Comparison of ENCODE assay signal across 9 mouse cellular contexts in the genomic region with DNA sequence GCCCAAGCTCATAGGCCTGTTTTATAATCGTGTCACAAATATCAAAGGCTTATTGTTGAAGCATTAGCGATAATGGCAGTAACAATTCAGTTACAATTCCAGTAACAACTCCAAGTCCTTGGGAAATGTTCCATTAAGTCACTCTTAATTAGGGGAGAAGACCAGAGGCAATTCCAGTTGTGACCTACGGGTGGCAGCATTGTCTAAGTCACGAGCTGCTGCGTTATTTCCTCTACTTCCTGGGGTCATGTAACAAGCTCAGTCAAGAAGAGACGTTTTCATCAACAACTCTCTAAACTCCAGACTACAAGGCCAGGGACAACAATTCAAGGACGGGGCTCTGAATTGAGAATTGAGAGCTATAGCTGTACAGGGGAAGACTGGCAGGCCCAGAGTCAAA. TPM values are rescaled to one million over a fixed set of nuclear protein-coding genes. Genes with fewer than 3 reads are reported as not detected.
DNase-seq lines count a peak whose midpoint lies in the region; ATAC-seq and TF ChIP-seq lines count a peak whose summit lies in the region.
"Had no signal": no experiment of that assay in that cellular context is flagged by ENCODE, and none has a peak within 500 bp of the region (broad histone marks: within the 10 kb centered on the region; RNA-seq: fewer than 3 reads in every experiment).

No protein-coding gene starts in this region.

- no peak for TF ChIP-seq POLR2A in kidney, adult 2 months (IDR thresholded peaks at IDR 0.05; ENCODE audit: low read depth, low read length)

- peak; percentile 95 for TF ChIP-seq CTCF in kidney, adult 2 months (conservative IDR thresholded peaks at IDR 0.05; ENCODE audit: insufficient read depth, insufficient read length, low read depth, low read length)
- TF ChIP-seq CTCF in left cerebral cortex, adult 2 months (IDR thresholded peaks at IDR 0.05), result peak; percentile 95

- 1% methylated on average over 7 of the region's 7 CpGs for WGBS in kidney, adult 2 months
- WGBS in kidney, embryonic 14.5 days, result 4% methylated on average over 7 of the region's 7 CpGs
- 3% methylated on average over 7 of the region's 7 CpGs for WGBS in forebrain, embryonic 13.5 days
- WGBS in midbrain, embryonic 15.5 days, result 3% methylated on average over 7 of the region's 7 CpGs

- H3K4me2 ChIP-seq in kidney, embryonic 14.5 days (replicated peaks; ENCODE audit: low read depth, low read length), result no peak overlapping the region
- H3K4me2 ChIP-seq in forebrain, embryonic 13.5 days, result no peak overlapping the region
- H3K4me2 ChIP-seq in midbrain, embryonic 15.5 days, result no peak overlapping the region
- H3K4me2 ChIP-seq: embryonic facial prominence, embryonic 12.5 days had no signal

- DNase-seq in kidney, adult 2 months, result peak; percentile 73
- peak; percentile 53 for DNase-seq in c-Kit-positive CD71-positive TER-119-negative erythroid progenitor cells, embryonic 14.5 days (ENCODE audit: low read depth)
- peak; percentile 88 for DNase-seq in heart, postnatal 4 days
- peak; percentile 75 for DNase-seq in left cerebral cortex, adult 2 months (ENCODE audit: extremely low spot score in 1 of 2, low spot score in 2 of 2)
- DNase-seq in spleen, postnatal 36 days (ENCODE audit: low spot score in 2 of 2), result peak; percentile 6 to 27

- no peak overlapping the region for H3K9ac ChIP-seq in kidney, embryonic 14.5 days (ENCODE audit: low read depth, low read length)
- H3K9ac ChIP-seq in forebrain, embryonic 13.5 days, result no peak overlapping the region
- H3K9ac ChIP-seq in midbrain, embryonic 15.5 days, result no peak overlapping the region
- H3K9ac ChIP-seq: embryonic facial prominence, embryonic 12.5 days had no signal

- ATAC-seq in kidney, embryonic 14.5 days (ENCODE audit: low FRiP score, low TSS enrichment), result no peak
- peak; percentile 67 for ATAC-seq in forebrain, embryonic 13.5 days
- peak; percentile 52; the same call in 1 of the 2 replicates for ATAC-seq in midbrain, embryonic 15.5 days (replicated peaks)

- no peaks in the 10 kb centered on the region for H3K27me3 ChIP-seq in kidney, adult 2 months (replicated peaks; ENCODE audit: control insufficient read depth, insufficient read depth, low read length)
- H3K27me3 ChIP-seq in kidney, embryonic 14.5 days (ENCODE audit: control insufficient read depth, insufficient read depth, low read length), result peaks cover 3% of the 10 kb centered on the region; the same call in 1 of the 2 replicates
- peaks cover 8% of the 10 kb centered on the region; the same call in 1 of the 2 replicates for H3K27me3 ChIP-seq in forebrain, embryonic 13.5 days
- H3K27me3 ChIP-seq in midbrain, embryonic 15.5 days (replicated peaks), result no peaks in the 10 kb centered on the region
- H3K27me3 ChIP-seq: embryonic facial prominence, embryonic 12.5 days had no signal

- H3K36me3 ChIP-seq in kidney, adult 2 months (ENCODE audit: control insufficient read depth, insufficient read depth, low read length), result no peaks in the 10 kb centered on the region
- no peaks in the 10 kb centered on the region for H3K36me3 ChIP-seq in kidney, embryonic 14.5 days (ENCODE audit: control insufficient read depth, insufficient read depth, low read length)
- H3K36me3 ChIP-seq in forebrain, embryonic 13.5 days (ENCODE audit: poor library complexity, severe bottlenecking), result no peaks in the 10 kb centered on the region
- no peaks in the 10 kb centered on the region for H3K36me3 ChIP-seq in midbrain, embryonic 15.5 days (replicated peaks)
- H3K36me3 ChIP-seq: embryonic facial prominence, embryonic 12.5 days had no signal

- no peaks in the 10 kb centered on the region for H3K9me3 ChIP-seq in kidney, embryonic 14.5 days (ENCODE audit: control insufficient read depth, low read length)
- H3K9me3 ChIP-seq in forebrain, embryonic 13.5 days (replicated peaks), result no peaks in the 10 kb centered on the region
- H3K9me3 ChIP-seq in midbrain, embryonic 15.5 days, result no peaks in the 10 kb centered on the region
- H3K9me3 ChIP-seq: embryonic facial prominence, embryonic 12.5 days had no signal

- no peaks in the 10 kb centered on the region for H3K4me1 ChIP-seq in kidney, adult 2 months (ENCODE audit: control insufficient read depth, insufficient read depth, low read length)
- no peaks in the 10 kb centered on the region for H3K4me1 ChIP-seq in kidney, embryonic 14.5 days (ENCODE audit: control insufficient read depth, insufficient read depth, low read length)
- no peaks in the 10 kb centered on the region for H3K4me1 ChIP-seq in forebrain, embryonic 13.5 days
- no peaks in the 10 kb centered on the region for H3K4me1 ChIP-seq in midbrain, embryonic 15.5 days
- H3K4me1 ChIP-seq: embryonic facial prominence, embryonic 12.5 days had no signal

- no peak overlapping the region for H3K4me3 ChIP-seq in kidney, adult 2 months (ENCODE audit: insufficient read depth, low read depth, low read length)
- H3K4me3 ChIP-seq in kidney, embryonic 14.5 days (ENCODE audit: low read length), result no peak overlapping the region
- no peak overlapping the region for H3K4me3 ChIP-seq in forebrain, embryonic 13.5 days
- no peak overlapping the region for H3K4me3 ChIP-seq in left cerebral cortex, adult 2 months
- H3K4me3 ChIP-seq in midbrain, embryonic 15.5 days, result no peak overlapping the region
- H3K4me3 ChIP-seq: embryonic facial prominence, embryonic 12.5 days had no signal

- intact Hi-C loops in left cerebral cortex, adult 2 months (cut with DNase I), result loop anchor here (1.0 to 5.0 kb wide), 2 partner anchors 222 to 507 kb away; no protein-coding TSS in a partner anchor

- H3K27ac ChIP-seq in kidney, adult 2 months (ENCODE audit: insufficient read depth, low read depth, low read length), result no peak overlapping the region
- H3K27ac ChIP-seq in kidney, embryonic 14.5 days (ENCODE audit: low read depth, low read length), result no peak overlapping the region
- H3K27ac ChIP-seq in forebrain, embryonic 13.5 days, result no peak overlapping the region
- H3K27ac ChIP-seq in left cerebral cortex, adult 2 months, result no peak overlapping the region
- H3K27ac ChIP-seq in midbrain, embryonic 15.5 days, result no peak overlapping the region
- H3K27ac ChIP-seq: embryonic facial prominence, embryonic 12.5 days had no signal

RNA-seq across cellular contexts. Expression of a gene that starts 21.2 kb away (rescaled TPM):
- 560 and 626 TPM in 2 replicates for polyA plus RNA-seq in kidney, adult 2 months (2012; rRNA removed)
- polyA plus RNA-seq in kidney, embryonic 14.5 days (2014; fragmentation: Nextera tagmentation; extraction: Ambion mirVana), result 41.6 and 46.7 TPM in 2 replicates
- polyA plus RNA-seq in forebrain, embryonic 13.5 days (2015; fragmentation: Nextera tagmentation; extraction: Ambion mirVana), result 59.2 and 59.3 TPM in 2 replicates
- 100 to 1,000 TPM; 142 to 157 TPM for total RNA-seq in heart, postnatal 4 days (2021)
- total RNA-seq in left cerebral cortex, adult 2 months (2021), result 10 to 100 TPM; 93.9 to 94.5 TPM
- 138 and 142 TPM in 2 replicates for polyA plus RNA-seq in midbrain, embryonic 15.5 days (2015; fragmentation: Nextera tagmentation; extraction: Ambion mirVana)

RNA-seq across cellular contexts. Expression of a gene that starts 51.7 kb away (rescaled TPM):
- 3.0 and 3.6 TPM in 2 replicates for polyA plus RNA-seq in kidney, adult 2 months (2012; rRNA removed)
- polyA plus RNA-seq in kidney, embryonic 14.5 days (2014; fragmentation: Nextera tagmentation; extraction: Ambion mirVana), result not detected in 2 replicates
- not detected in 2 replicates for polyA plus RNA-seq in forebrain, embryonic 13.5 days (2015; fragmentation: Nextera tagmentation; extraction: Ambion mirVana)
- total RNA-seq in heart, postnatal 4 days (2021), result 1 to 10 TPM in 1 of 2 experiments, under 1 TPM in 1; 0.86 to 1.9 TPM
- total RNA-seq in left cerebral cortex, adult 2 months (2021), result not detected
- polyA plus RNA-seq in midbrain, embryonic 15.5 days (2015; fragmentation: Nextera tagmentation; extraction: Ambion mirVana), result not detected in 2 replicates
- polyA plus RNA-seq: embryonic facial prominence, embryonic 12.5 days had no signal

Comparison
In these comparisons a context has a peak if more than half of its experiments do, and no peak if none do; other contexts are left out.
1. DNase-seq: peak in every context shown above with its lines; median percentile 88 in heart, postnatal 4 days; 75 in left cerebral cortex, adult 2 months; 73 in kidney, adult 2 months; 53 in c-Kit-positive CD71-positive TER-119-negative erythroid progenitor cells, embryonic 14.5 days; 16 in spleen, postnatal 36 days.